Mouse (Mus musculus): Measurements from ENCODE around the gene Kcnk6.

DNA sequence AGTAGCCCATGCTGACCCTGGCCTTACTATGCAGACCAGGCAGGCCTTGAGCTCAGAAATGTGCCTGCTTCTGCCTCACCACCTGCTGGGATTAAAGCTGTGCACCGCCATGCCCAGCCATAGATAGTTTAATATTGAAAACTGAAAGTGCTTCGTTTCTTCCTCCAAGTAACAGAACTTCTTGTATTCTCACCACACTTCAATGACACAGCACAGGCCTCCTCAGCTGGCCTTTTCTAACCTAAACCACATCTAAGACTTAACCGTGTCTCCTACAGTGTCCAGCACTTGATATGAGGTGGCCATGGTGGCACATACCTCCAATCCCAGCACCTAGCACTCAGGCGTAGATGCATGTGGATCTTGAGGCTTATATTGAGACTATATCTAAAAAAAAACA lies 38.1 kb upstream of the Kcnk6 start:
- TF ChIP-seq CTCF (IDR thresholded peaks at IDR 0.05; ENCODE audit: extremely low read depth, insufficient read depth, insufficient read length, insufficient replicate concordance) (no peak), POLR2A (IDR thresholded peaks at IDR 0.05; ENCODE audit: low read depth, low read length) (no peak)

Measured in spleen, adult 2 months (tissue).